Mouse (Mus musculus) limb, embryonic 14.5 days (tissue): ENCODE results near the gene Padi4. TPM values are rescaled to one million over a fixed set of nuclear protein-coding genes. Genes with fewer than 3 reads are reported as not detected.
A peak's percentile ranks its signal among the peaks of the same experiment; 100 is the strongest.

Source experiments
- ATAC-seq: fragments of 200-750 bp; cut with Nextera tagmentation; 2 replicates; pipeline ENCODE4 v1.8.0; 2017; ENCODE audit warnings: low read depth, moderate number of reproducible peaks, moderate TSS enrichment; ENCODE audit not compliant: low FRiP score
- DNase-seq: peaks from one replicate; pipeline ENCODE4 v3.0.0-alpha.2; 2015; ENCODE audit warnings: low spot score
- H3K27ac ChIP-seq: fragments of 300-500 bp; sonication (generic); replicated peaks from 2 replicates; pipeline ENCODE4 v1.5.1; 2014; ENCODE audit warnings: low read depth, mild to moderate bottlenecking, low read length, moderate library complexity, mixed read lengths
- H3K27me3 ChIP-seq: fragments of 300-500 bp; sonication (generic); 2 replicates; pipeline ENCODE4 v1.6.1; 2014; ENCODE audit warnings: low read length, mixed read lengths; ENCODE audit not compliant: control insufficient read depth, insufficient read depth
- H3K36me3 ChIP-seq: fragments of 300-500 bp; sonication (generic); 2 replicates; pipeline ENCODE4 v1.6.1; 2014; ENCODE audit warnings: mild to moderate bottlenecking, low read length, moderate library complexity, mixed read lengths; ENCODE audit not compliant: control insufficient read depth, insufficient read depth
- H3K4me1 ChIP-seq: fragments of 300-500 bp; sonication (generic); 2 replicates; pipeline ENCODE4 v1.6.1; 2014; ENCODE audit warnings: antibody characterized with exemption, low read length, mixed read lengths; ENCODE audit not compliant: control insufficient read depth, insufficient read depth
- H3K4me2 ChIP-seq: fragments of 300-500 bp; sonication (generic); replicated peaks from 2 replicates; pipeline ENCODE4 v1.6.1; 2014; ENCODE audit warnings: low read depth, mild to moderate bottlenecking, low read length, moderate library complexity; ENCODE audit not compliant: severe bottlenecking
- H3K4me3 ChIP-seq: fragments of 300-500 bp; sonication (generic); replicated peaks from 2 replicates; pipeline ENCODE4 v1.5.1; 2014; ENCODE audit warnings: low read length
- H3K9ac ChIP-seq: fragments of 300-500 bp; sonication (generic); 2 replicates; pipeline ENCODE4 v1.6.1; 2014; ENCODE audit warnings: mild to moderate bottlenecking, low read depth, low read length, moderate library complexity; ENCODE audit not compliant: severe bottlenecking
- H3K9me3 ChIP-seq: fragments of 300-500 bp; sonication (generic); 2 replicates; pipeline ENCODE4 v1.6.1; 2016; ENCODE audit warnings: low read length; ENCODE audit not compliant: control insufficient read depth
- POLR2A ChIP-seq: fragments of 200-500 bp; IDR thresholded peaks from 2 replicates; pipeline ENCODE4 v1.8.0; 2012; ENCODE audit warnings: inconsistent platforms, mild to moderate bottlenecking, moderate library complexity, borderline replicate concordance; ENCODE audit not compliant: insufficient read depth, insufficient read length; ENCODE audit errors: extremely low read depth
- WGBS: fragments of 180-500 bp; shearing (Covaris S2); extraction: QIAGEN DNeasy Blood & Tissue Kit; methylation state at CpG from one replicate; pipeline ENCODE4 v1.1.7; 2014; 5-methylcytosine and 5-hydroxymethylcytosine counted together
- polyA plus RNA-seq, 2 experiments: library from polyadenylated mRNA; depleted of rRNA in 1 of 2; stranded (reverse) in 1 of 2; unstranded in 1 of 2; fragments of >200 nt; fragmentation: Nextera tagmentation in 1 of 2; extraction: Ambion mirVana in 1 of 2; gene quantifications; 2 replicates each; pipeline versions ENCODE4 v1.2.1 to v1.2.3; 2012 to 2014

Gene Padi4
- polyA plus RNA-seq, 2 experiments, result 0.11 TPM; not detected in 1

GRCm38 (mm10) chr4:140723801-140724200 is 50.2 kb downstream of the Padi4 start:
- no peaks in the 10 kb centered on the region for H3K9me3 ChIP-seq
- no peak overlapping the region for H3K4me3 ChIP-seq
- H3K9ac ChIP-seq, result no peak overlapping the region
- peaks cover 66% of the 10 kb centered on the region for H3K36me3 ChIP-seq
- no peaks in the 10 kb centered on the region; the same call in 1 of the 2 replicates for H3K4me1 ChIP-seq
- no peak for TF ChIP-seq POLR2A
- H3K4me2 ChIP-seq, result no peak overlapping the region
- no peak overlapping the region for H3K27ac ChIP-seq
- no peaks in the 10 kb centered on the region for H3K27me3 ChIP-seq
- WGBS, result 34% methylated on average over 5 of the region's 5 CpGs
- DNase-seq (peak; percentile 78), ATAC-seq (peak; percentile 46; the same call in 1 of the 2 replicates)

- H3K9me3 ChIP-seq, result no peaks in the 10 kb centered on the region
- peaks cover 72% of the 10 kb centered on the region for H3K36me3 ChIP-seq
- 82% methylated on average over 9 of the region's 9 CpGs for WGBS
- no peaks in the 10 kb centered on the region; the same call in 1 of the 2 replicates for H3K4me1 ChIP-seq
- H3K9ac ChIP-seq, result no peak overlapping the region
- DNase-seq (no peak), ATAC-seq (no peak)
- H3K27me3 ChIP-seq, result no peaks in the 10 kb centered on the region
- no peak for TF ChIP-seq POLR2A
- H3K4me3 ChIP-seq, result no peak overlapping the region
- H3K27ac ChIP-seq, result no peak overlapping the region
- H3K4me2 ChIP-seq, result no peak overlapping the region
These were observed 50.8 kb downstream of the Padi4 start for GRCm38 (mm10) chr4:140723192-140723591.

DNA sequence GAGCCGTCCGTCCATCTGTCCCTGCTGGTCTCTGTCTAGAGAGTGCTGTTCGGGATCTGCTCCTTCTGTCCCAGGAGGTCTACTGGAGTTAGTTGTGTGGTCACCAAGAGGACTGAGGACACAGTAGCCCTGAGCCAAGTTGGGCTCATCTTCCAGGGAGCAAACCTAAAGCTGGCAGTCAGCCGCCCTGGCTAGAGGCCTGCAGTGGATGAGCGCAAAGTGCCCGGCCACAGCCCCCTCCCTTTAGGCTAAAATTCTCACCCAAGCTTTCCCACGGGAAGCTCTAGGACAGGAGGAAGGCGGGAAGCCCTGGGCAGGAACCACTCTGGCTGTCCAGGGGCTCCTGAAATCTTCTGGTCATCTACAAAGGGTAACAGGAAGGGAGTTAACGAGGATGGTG is 51.3 kb downstream of the Padi4 start:
- DNase-seq, result no peak
- H3K36me3 ChIP-seq, result peaks cover 77% of the 10 kb centered on the region

GRCm38 (mm10) chr4:140721968-140722490 is 52.0 kb downstream of the Padi4 start:
- H3K4me3 ChIP-seq, result no peak overlapping the region
- H3K27ac ChIP-seq, result no peak overlapping the region
- H3K4me1 ChIP-seq, result no peaks in the 10 kb centered on the region; the same call in 1 of the 2 replicates
- H3K36me3 ChIP-seq, result peaks cover 82% of the 10 kb centered on the region
- whole genome bisulfite sequencing, result 81% methylated on average over 20 of the region's 20 CpGs
- H3K9ac ChIP-seq, result no peak overlapping the region
- H3K9me3 ChIP-seq, result no peaks in the 10 kb centered on the region
- H3K4me2 ChIP-seq, result no peak overlapping the region
- DNase-seq (no peak), ATAC-seq (no peak)
- H3K27me3 ChIP-seq, result no peaks in the 10 kb centered on the region
- no peak for TF ChIP-seq POLR2A

More for the DNA sequence above, 51.3 kb downstream of the Padi4 start:
- Histone ChIP-seq H3K27me3 (no peaks in the 10 kb centered on the region), H3K27ac (no peak overlapping the region), H3K9me3 (no peaks in the 10 kb centered on the region), H3K4me1 (no peaks in the 10 kb centered on the region; the same call in 1 of the 2 replicates), H3K9ac (no peak overlapping the region), H3K4me3 (no peak overlapping the region), H3K4me2 (no peak overlapping the region)
- no peak for ATAC-seq
- WGBS, result 70% methylated on average over 9 of the region's 9 CpGs
- no peak for TF ChIP-seq POLR2A

DNA sequence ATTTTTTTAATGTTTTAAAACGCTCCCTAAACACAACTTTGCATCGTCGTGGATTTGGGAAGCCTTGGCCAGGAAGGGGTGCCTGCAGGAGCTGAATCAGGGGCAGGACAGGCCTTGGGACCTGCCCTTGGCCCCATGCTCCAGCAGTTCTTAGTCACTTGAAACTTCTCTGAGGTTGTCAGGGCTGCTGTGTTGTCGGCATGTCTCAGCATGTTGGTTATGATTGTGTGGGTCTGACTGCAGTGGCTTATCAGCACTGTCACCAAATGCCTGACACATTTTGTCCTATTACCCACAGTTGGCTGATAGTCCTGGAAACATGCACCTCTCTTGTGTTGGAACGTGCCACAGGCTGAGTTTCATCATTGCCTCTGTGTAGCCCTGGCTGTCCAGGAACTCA is 53.9 kb downstream of the Padi4 start:
- WGBS, result 88% methylated on average over 5 of the region's 5 CpGs
- DNase-seq, result no peak
- TF ChIP-seq POLR2A, result no peak
- ATAC-seq, result no peak
- Histone ChIP-seq H3K27ac (no peak overlapping the region), H3K27me3 (no peaks in the 10 kb centered on the region), H3K9ac (no peak overlapping the region), H3K36me3 (peaks cover 92% of the 10 kb centered on the region), H3K4me2 (no peak overlapping the region), H3K4me1 (no peaks in the 10 kb centered on the region; the same call in 1 of the 2 replicates), H3K9me3 (no peaks in the 10 kb centered on the region), H3K4me3 (no peak overlapping the region)

DNA sequence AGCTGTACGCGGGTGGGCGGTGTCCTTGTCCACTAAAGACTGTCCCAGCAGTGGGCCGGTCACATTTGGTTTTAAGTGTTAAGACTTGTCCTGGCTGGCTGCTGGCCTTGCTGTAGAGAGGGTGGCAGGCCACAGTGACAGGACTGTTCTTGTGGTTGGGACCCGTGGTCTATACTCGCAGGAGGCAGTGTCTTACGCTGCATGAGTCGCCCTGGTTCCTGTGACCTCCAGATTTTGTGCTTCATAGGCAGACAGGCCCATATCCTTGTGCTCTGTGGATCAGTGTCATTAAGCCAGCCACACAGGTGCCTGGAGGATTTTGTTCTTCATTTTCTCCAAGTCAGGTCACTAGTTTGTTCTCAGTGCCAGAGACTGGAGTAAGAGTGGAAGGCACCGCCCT is 55.6 kb downstream of the Padi4 start:
- DNase-seq, result no peak
- H3K4me1 ChIP-seq, result no peaks in the 10 kb centered on the region; the same call in 1 of the 2 replicates
- no peak for ATAC-seq
- no peak overlapping the region for H3K4me3 ChIP-seq
- H3K9me3 ChIP-seq, result no peaks in the 10 kb centered on the region
- no peak overlapping the region for H3K9ac ChIP-seq
- TF ChIP-seq POLR2A, result no peak
- no peaks in the 10 kb centered on the region for H3K27me3 ChIP-seq
- WGBS, result 96% methylated on average over 9 of the region's 9 CpGs
- peaks cover 96% of the 10 kb centered on the region for H3K36me3 ChIP-seq
- H3K27ac ChIP-seq, result no peak overlapping the region
- no peak overlapping the region for H3K4me2 ChIP-seq
